Mouse (Mus musculus) CH12.LX (cell line): Measurements from ENCODE around the gene Nmrk1. TPM values are rescaled to one million over a fixed set of nuclear protein-coding genes. Genes with fewer than 3 reads are reported as not detected.
A peak's percentile ranks its signal among the peaks of the same experiment; 100 is the strongest.

Experiments
- DNase-seq: peaks from one replicate; pipeline ENCODE4 v3.0.0-alpha.2; 2013; ENCODE audit errors: extremely low read depth
- H3K27ac ChIP-seq: 2 replicates; pipeline ENCODE4 v1.5.1; 2012; ENCODE audit warnings: low read depth, mild to moderate bottlenecking, control low read depth, moderate library complexity; ENCODE audit not compliant: insufficient read depth
- H3K27me3 ChIP-seq: replicated peaks from 2 replicates; pipeline ENCODE3; 2012; ENCODE audit warnings: inconsistent platforms
- H3K36me3 ChIP-seq, 2 experiments: replicated peaks in 1 of 2; 2 replicates each; pipeline versions ENCODE3 to v1.6.1; 2012; ENCODE audit warnings: inconsistent platforms in 1 of 2, low read length in 1 of 2, mild to moderate bottlenecking in 1 of 2, mixed read lengths in 1 of 2, moderate library complexity in 1 of 2; ENCODE audit not compliant: control insufficient read depth in 1 of 2, insufficient read depth in 1 of 2
- H3K4me1 ChIP-seq, 2 experiments: 2 replicates each; pipeline ENCODE4 v1.6.1; 2012; ENCODE audit warnings: inconsistent platforms in 1 of 2, moderate library complexity in 1 of 2; ENCODE audit not compliant: insufficient read depth in 2 of 2, control insufficient read depth in 1 of 2
- H3K4me2 ChIP-seq: 2 replicates; pipeline ENCODE4 v1.6.1; 2012; ENCODE audit warnings: low read depth, mild to moderate bottlenecking, control low read depth; ENCODE audit not compliant: poor library complexity, insufficient read depth, severe bottlenecking
- H3K4me3 ChIP-seq, 3 experiments: fragments of 150-350 bp in 1 of 3; sonication (generic) in 1 of 3; replicated peaks in 1 of 3; 2 replicates each; pipeline versions ENCODE3 to v1.5.1; 2011 to 2012; ENCODE audit warnings: low read depth in 2 of 3, low read length in 2 of 3, mild to moderate bottlenecking in 2 of 3, moderate library complexity in 2 of 3, control low read depth in 1 of 3, improper control_type of control experiment in 1 of 3, inconsistent platforms in 1 of 3, mixed read lengths in 1 of 3; ENCODE audit not compliant: poor library complexity in 1 of 3
- H3K79me2 ChIP-seq: replicated peaks from 2 replicates; pipeline ENCODE4 v1.6.1; 2012; ENCODE audit warnings: mild to moderate bottlenecking, moderate library complexity; ENCODE audit not compliant: control insufficient read depth, poor library complexity, insufficient read depth, severe bottlenecking; ENCODE audit errors: extremely low read depth
- H3K9ac ChIP-seq: 2 replicates; pipeline ENCODE4 v1.6.1; 2012; ENCODE audit warnings: low read depth, mild to moderate bottlenecking, control low read depth, moderate library complexity; ENCODE audit not compliant: insufficient read depth
- H3K9me3 ChIP-seq: replicated peaks from 2 replicates; pipeline ENCODE3; 2012; ENCODE audit warnings: low read length, inconsistent platforms, mixed read lengths
- CTCF ChIP-seq, 2 experiments: IDR thresholded peaks in 1 of 2; conservative IDR thresholded peaks in 1 of 2; 2 replicates each; pipeline ENCODE4 v1.5.1; 2011 to 2012; ENCODE audit warnings: low read depth in 2 of 2, low read length in 2 of 2, improper control_type of control experiment in 1 of 2, inconsistent platforms in 1 of 2, mild to moderate bottlenecking in 1 of 2, moderate library complexity in 1 of 2
- E2F4 ChIP-seq: IDR thresholded peaks from 2 replicates; pipeline ENCODE4 v1.6.1; 2011; ENCODE audit warnings: low read depth, low read length, improper control_type of control experiment; ENCODE audit not compliant: insufficient replicate concordance
- ELF1 ChIP-seq: IDR thresholded peaks from 2 replicates; pipeline ENCODE4 v1.6.1; 2014; ENCODE audit warnings: low read depth, mild to moderate bottlenecking, inconsistent platforms, low read length, improper control_type of control experiment
- EP300 ChIP-seq: IDR thresholded peaks from 2 replicates; pipeline ENCODE4 v1.6.1; 2011; ENCODE audit warnings: low read length, improper control_type of control experiment
- GABPA ChIP-seq: IDR thresholded peaks from 2 replicates; pipeline ENCODE4 v1.6.1; 2012; ENCODE audit warnings: low read depth, low read length, improper control_type of control experiment, inconsistent platforms; ENCODE audit not compliant: insufficient replicate concordance
- IRF4 ChIP-seq: IDR thresholded peaks from 2 replicates; pipeline ENCODE4 v1.6.1; 2014; ENCODE audit warnings: low read depth, mild to moderate bottlenecking, inconsistent platforms, low read length, improper control_type of control experiment
- JUN ChIP-seq: IDR thresholded peaks from 2 replicates; pipeline ENCODE4 v1.6.1; 2011; ENCODE audit warnings: low read depth, mild to moderate bottlenecking, low read length, improper control_type of control experiment, moderate library complexity; ENCODE audit not compliant: insufficient read depth
- JUND ChIP-seq: conservative IDR thresholded peaks from 2 replicates; pipeline ENCODE4 v1.6.1; 2011; ENCODE audit warnings: low read depth, low read length, improper control_type of control experiment
- KAT2A ChIP-seq: IDR thresholded peaks from 2 replicates; pipeline ENCODE4 v1.6.1; 2012; ENCODE audit warnings: low read length, improper control_type of control experiment, inconsistent platforms; ENCODE audit not compliant: insufficient replicate concordance
- MAX ChIP-seq: IDR thresholded peaks from 2 replicates; pipeline ENCODE4 v1.6.1; 2011; ENCODE audit warnings: low read length, improper control_type of control experiment
- MEF2A ChIP-seq: IDR thresholded peaks from 2 replicates; pipeline ENCODE4 v1.6.1; 2014; ENCODE audit warnings: low read depth, mild to moderate bottlenecking, inconsistent platforms, low read length, improper control_type of control experiment, borderline replicate concordance
- MYC ChIP-seq: IDR thresholded peaks from 2 replicates; pipeline ENCODE4 v1.6.1; 2011; ENCODE audit warnings: low read depth, mild to moderate bottlenecking, improper control_type of control experiment, low read length
- NELFE ChIP-seq: IDR thresholded peaks from 2 replicates; pipeline ENCODE4 v1.6.1; 2011; ENCODE audit warnings: low read depth, low read length, improper control_type of control experiment
- NRF1 ChIP-seq: IDR thresholded peaks from 2 replicates; pipeline ENCODE4 v1.6.1; 2014; ENCODE audit warnings: low read depth, mild to moderate bottlenecking, inconsistent platforms, low read length, improper control_type of control experiment, moderate library complexity
- POLR2AphosphoS2 ChIP-seq: IDR thresholded peaks from 2 replicates; pipeline ENCODE4 v1.6.1; 2011; ENCODE audit warnings: low read depth, low read length, improper control_type of control experiment
- RAD21 ChIP-seq: IDR thresholded peaks from 2 replicates; pipeline ENCODE4 v1.6.1; 2011; ENCODE audit warnings: low read depth, mild to moderate bottlenecking, low read length, improper control_type of control experiment, moderate library complexity
- RCOR1 ChIP-seq: conservative IDR thresholded peaks from 2 replicates; pipeline ENCODE4 v1.6.1; 2012; ENCODE audit warnings: low read depth, mild to moderate bottlenecking, inconsistent platforms, low read length, improper control_type of control experiment
- SMC3 ChIP-seq: IDR thresholded peaks from 2 replicates; pipeline ENCODE4 v1.6.1; 2011; ENCODE audit warnings: low read depth, low read length, improper control_type of control experiment
- TCF12 ChIP-seq: IDR thresholded peaks from 2 replicates; pipeline ENCODE4 v1.6.1; 2014; ENCODE audit warnings: low read depth, mild to moderate bottlenecking, inconsistent platforms, low read length, improper control_type of control experiment
- UBTF ChIP-seq: IDR thresholded peaks from 2 replicates; pipeline ENCODE4 v1.6.1; 2012; ENCODE audit warnings: low read depth, mild to moderate bottlenecking, inconsistent platforms, low read length, improper control_type of control experiment, moderate library complexity
- USF1 ChIP-seq: IDR thresholded peaks from 2 replicates; pipeline ENCODE4 v1.6.1; 2014; ENCODE audit warnings: low read depth, mild to moderate bottlenecking, inconsistent platforms, low read length, improper control_type of control experiment
- USF2 ChIP-seq: conservative IDR thresholded peaks from 2 replicates; pipeline ENCODE4 v1.6.1; 2011; ENCODE audit warnings: low read depth, low read length, improper control_type of control experiment
- ZC3H11A ChIP-seq: IDR thresholded peaks from 2 replicates; pipeline ENCODE4 v1.6.1; 2012; ENCODE audit warnings: low read depth, mild to moderate bottlenecking, inconsistent platforms, low read length, improper control_type of control experiment
- ZKSCAN1 ChIP-seq: IDR thresholded peaks from 2 replicates; pipeline ENCODE4 v1.6.1; 2012; ENCODE audit warnings: low read depth, inconsistent platforms, low read length, improper control_type of control experiment, borderline replicate concordance
- ZMIZ1 ChIP-seq: IDR thresholded peaks from 2 replicates; pipeline ENCODE4 v1.6.1; 2012; ENCODE audit warnings: low read depth, mild to moderate bottlenecking, inconsistent platforms, low read length, improper control_type of control experiment
- ZNF384 ChIP-seq: IDR thresholded peaks from 2 replicates; pipeline ENCODE4 v1.6.1; 2012; ENCODE audit warnings: low read depth, low read length, improper control_type of control experiment, inconsistent platforms
- dilution Hi-C: fragments of 300-500 bp; cut with MboI; formaldehyde crosslinking; loops from 2 replicates; pipeline ENCODE4 v1.14.3; 2020; ENCODE audit warnings: low sequenced_read_pairs; ENCODE audit not compliant: extremely low pct_unique_long_range_greater_than_20kb, extremely low pct_ligation_motif_present
- in situ Hi-C: fragments of 300-500 bp; cut with MboI; formaldehyde crosslinking; loops from 3 replicates; pipeline ENCODE4 v1.14.3; 2019; ENCODE audit warnings: low sequenced_read_pairs, low pct_ligation_motif_present, low pct_unique_long_range_greater_than_20kb, mixed read lengths
- polyA plus RNA-seq: library from polyadenylated mRNA; unstranded; fragments of >175 nt; gene quantifications from 2 replicates; pipeline ENCODE4 v1.2.1, GENCODE M21; 2012; ENCODE audit warnings: low read depth; ENCODE audit not compliant: insufficient read length
- total RNA-seq, 2 experiments: library from RNA; depleted of rRNA; stranded (reverse); fragments of 300-350 nt in 1 of 2; fragments of >200 nt in 1 of 2; gene quantifications; 2 replicates each; pipeline ENCODE4 v1.2.3; 2012 to 2014

Gene Nmrk1
- total and polyA plus RNA-seq, 3 experiments = 9.7 to 10.1 (median 9.8) TPM

DNA sequence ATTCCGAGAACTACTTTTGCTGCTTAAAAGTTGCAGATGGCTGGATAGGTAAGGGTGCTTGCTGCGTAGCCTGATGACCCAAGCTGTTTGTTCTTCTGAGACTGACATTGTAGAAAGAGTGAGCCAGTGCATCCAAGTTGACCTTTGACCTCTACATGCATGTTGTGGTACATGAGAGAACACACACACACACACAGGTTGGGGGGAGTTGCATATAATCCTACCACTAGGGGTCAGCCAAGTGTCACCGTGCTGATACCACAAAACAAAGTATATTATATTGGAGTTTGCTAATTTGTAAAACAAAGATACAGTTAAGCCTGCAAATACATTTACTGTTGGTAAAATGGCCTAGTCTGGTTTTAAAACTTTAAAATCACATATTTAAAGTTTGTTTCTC is 55.8 kb downstream of the Nmrk1 start:
- Histone ChIP-seq H3K27me3 (no peaks in the 10 kb centered on the region), H3K36me3 (peaks cover 13 to 50% of the 10 kb centered on the region in 2 experiments), H3K9me3 (no peaks in the 10 kb centered on the region), H3K4me1 (no peaks in the 10 kb centered on the region), H3K4me2 (no peak overlapping the region)
- DNase-seq = peak; percentile 58
- dilution Hi-C loops = no loop called here
- in situ Hi-C loops = no loop called here
- TF ChIP-seq USF2 (no peak), NRF1 (no peak), ZMIZ1 (no peak), POLR2AphosphoS2 (no peak), NELFE (peak; percentile 9; the same call in 1 of the 2 replicates), ZNF384 (no peak), CTCF (conservative IDR thresholded peaks at IDR 0.05 in 1 of 2, IDR thresholded peaks at IDR 0.05 in 1 of 2; ENCODE audit: low read depth in 2 of 2, low read length in 2 of 2) (peak; percentile 83 to 93), SMC3 (peak; percentile 71), ELF1 (no peak), RCOR1 (no peak), MYC (0 out of 2 replicates have a peak, but pooled peaks have one; percentile 11), IRF4 (0 out of 2 replicates have a peak, but pooled peaks have one; percentile 15), ZKSCAN1 (no peak), JUN (no peak), JUND (no peak), EP300 (no peak), RAD21 (peak; percentile 65)
- TF ChIP-seq, all 38 proteins: peak for 6
- Histone ChIP-seq H3K9ac (no peak overlapping the region), H3K4me3 (no peak overlapping the region), H3K79me2 (no peaks in the 10 kb centered on the region), H3K27ac (no peak overlapping the region)

DNA sequence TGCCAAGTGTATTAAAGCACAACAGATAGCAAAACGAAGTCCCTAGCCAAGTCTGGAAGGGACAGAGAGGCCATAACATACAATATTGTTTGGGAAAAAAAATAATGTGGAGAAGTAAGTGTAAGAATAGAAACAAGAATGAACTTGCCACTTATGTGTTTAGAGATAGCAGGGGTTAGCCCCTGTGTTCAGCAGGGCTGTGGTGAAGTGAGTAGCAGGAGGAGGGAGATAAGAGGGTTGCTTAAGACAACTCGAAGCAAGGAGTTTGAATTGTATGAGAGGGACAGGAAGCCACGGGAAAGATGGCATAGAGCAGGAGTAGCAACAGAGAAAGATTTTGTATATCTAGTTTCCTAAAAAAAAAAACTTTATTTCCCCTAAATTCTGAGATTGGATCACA is 60.4 kb downstream of the Nmrk1 start:
- no peak overlapping the region for H3K4me3 ChIP-seq
- in situ Hi-C loops = no loop called here
- no peak overlapping the region for H3K4me2 ChIP-seq
- H3K9ac ChIP-seq = no peak overlapping the region
- no peak overlapping the region for H3K27ac ChIP-seq
- H3K27me3 ChIP-seq = no peaks in the 10 kb centered on the region
- TF ChIP-seq USF2 (no peak), UBTF (no peak), TCF12 (no peak), USF1 (no peak), CTCF (conservative IDR thresholded peaks at IDR 0.05 in 1 of 2, IDR thresholded peaks at IDR 0.05 in 1 of 2; ENCODE audit: low read depth in 2 of 2, low read length in 2 of 2) (no peak), POLR2AphosphoS2 (no peak), NELFE (no peak), ZC3H11A (no peak), GABPA (no peak), ZKSCAN1 (no peak), E2F4 (no peak), KAT2A (no peak), MEF2A (no peak), MAX (no peak), ZMIZ1 (no peak)
- TF ChIP-seq, all 38 proteins: peak for 0
- Histone ChIP-seq H3K4me1 (no peaks in the 10 kb centered on the region), H3K9me3 (no peaks in the 10 kb centered on the region), H3K79me2 (no peaks in the 10 kb centered on the region; the same call in 1 of the 2 replicates), H3K36me3 (peaks cover 20 to 70% of the 10 kb centered on the region in 2 experiments)
- DNase-seq = no peak
- dilution Hi-C loops = no loop called here
